Mouse (Mus musculus) forebrain, embryonic 11.5 days (tissue): Measurements from ENCODE around the gene Myl6. TPM values are rescaled to one million over a fixed set of nuclear protein-coding genes. Genes with fewer than 3 reads are reported as not detected.

Experiments used
- ATAC-seq: fragments of 200-750 bp; cut with Nextera tagmentation; replicated peaks from 2 replicates; pipeline ENCODE4 v1.8.0; 2017; ENCODE audit warnings: moderate TSS enrichment; ENCODE audit not compliant: low FRiP score
- DNase-seq: peaks from one replicate; pipeline ENCODE4 v3.0.0-alpha.2; 2017; ENCODE audit warnings: low spot score
- H3K27ac ChIP-seq: fragments of 300-500 bp; sonication (generic); 2 replicates; pipeline ENCODE4 v1.5.1; 2014; ENCODE audit warnings: low read depth, low read length
- H3K27me3 ChIP-seq: fragments of 300-500 bp; sonication (generic); 2 replicates; pipeline ENCODE4 v1.6.1; 2014; ENCODE audit warnings: mild to moderate bottlenecking, low read length, mixed read lengths; ENCODE audit not compliant: control insufficient read depth, insufficient read depth
- H3K36me3 ChIP-seq: fragments of 300-500 bp; sonication (generic); 2 replicates; pipeline ENCODE4 v1.6.1; 2014; ENCODE audit warnings: mild to moderate bottlenecking, low read length, moderate library complexity, mixed read lengths; ENCODE audit not compliant: control insufficient read depth, insufficient read depth
- H3K4me1 ChIP-seq: fragments of 300-500 bp; sonication (generic); replicated peaks from 2 replicates; pipeline ENCODE4 v1.6.1; 2014; ENCODE audit warnings: low read length, mixed read lengths; ENCODE audit not compliant: control insufficient read depth, insufficient read depth
- H3K4me2 ChIP-seq: fragments of 300-500 bp; sonication (generic); 2 replicates; pipeline ENCODE4 v1.6.1; 2014; ENCODE audit warnings: low read depth, mild to moderate bottlenecking, low read length, moderate library complexity, mixed read lengths; ENCODE audit not compliant: severe bottlenecking
- H3K4me3 ChIP-seq: fragments of 300-500 bp; sonication (generic); 2 replicates; pipeline ENCODE4 v1.5.1; 2014; ENCODE audit warnings: low read depth, low read length
- H3K9ac ChIP-seq: fragments of 300-500 bp; sonication (generic); 2 replicates; pipeline ENCODE4 v1.6.1; 2014; ENCODE audit warnings: low read length
- H3K9me3 ChIP-seq: fragments of 300-500 bp; sonication (generic); 2 replicates; pipeline ENCODE4 v1.6.1; 2016; ENCODE audit warnings: low read length, mixed read lengths; ENCODE audit not compliant: control insufficient read depth
- WGBS: fragments of 180-500 bp; shearing (Covaris S2); extraction: QIAGEN DNeasy Blood & Tissue Kit; methylation state at CpG from one replicate; pipeline ENCODE4 v1.1.7; 2014; 5-methylcytosine and 5-hydroxymethylcytosine counted together
- microRNA-seq: library from miRNA; unstranded; fragments of <30 nt; microRNA quantifications from one replicate; pipeline ENCODE4, GENCODE M21; 2016; ENCODE audit not compliant: insufficient number of aligned reads
- polyA plus RNA-seq: library from polyadenylated mRNA; unstranded; fragments of >200 nt; fragmentation: Nextera tagmentation; extraction: Ambion mirVana; gene quantifications from 2 replicates; pipeline ENCODE4 v1.2.1, GENCODE M21; 2014

Gene Myl6
- polyA plus RNA-seq, 1 experiment from 2014 or later = 620 TPM

DNA sequence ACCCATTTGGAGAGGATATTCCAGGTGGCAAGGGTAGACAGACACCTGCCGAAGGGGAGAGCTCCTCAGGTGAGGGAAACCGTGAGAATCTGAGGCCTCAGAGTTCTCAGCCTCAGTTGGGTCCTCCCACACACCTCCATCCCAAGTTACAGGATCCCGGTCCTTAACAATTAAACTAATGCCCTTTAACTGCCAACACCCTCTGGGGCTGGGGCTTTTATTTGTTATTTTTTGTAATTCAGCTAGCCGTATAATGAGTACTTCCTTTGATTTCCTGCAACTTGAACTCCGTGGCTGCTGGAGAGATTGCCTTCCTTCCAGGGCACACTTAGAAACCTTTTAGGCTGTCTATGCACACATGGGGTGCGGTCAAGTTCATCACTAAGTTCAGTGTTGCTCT lies 49.6 kb downstream of the Myl6 start:
- ATAC-seq (no peak), DNase-seq (no peak)
- Histone ChIP-seq H3K9ac (no peak overlapping the region), H3K9me3 (no peaks in the 10 kb centered on the region), H3K27me3 (no peaks in the 10 kb centered on the region), H3K4me3 (no peak overlapping the region), H3K36me3 (no peaks in the 10 kb centered on the region; the same call in 1 of the 2 replicates), H3K4me1 (no peaks in the 10 kb centered on the region), H3K4me2 (no peak overlapping the region), H3K27ac (no peak overlapping the region)
- 81% methylated on average over 6 of the region's 6 CpGs for WGBS

DNA sequence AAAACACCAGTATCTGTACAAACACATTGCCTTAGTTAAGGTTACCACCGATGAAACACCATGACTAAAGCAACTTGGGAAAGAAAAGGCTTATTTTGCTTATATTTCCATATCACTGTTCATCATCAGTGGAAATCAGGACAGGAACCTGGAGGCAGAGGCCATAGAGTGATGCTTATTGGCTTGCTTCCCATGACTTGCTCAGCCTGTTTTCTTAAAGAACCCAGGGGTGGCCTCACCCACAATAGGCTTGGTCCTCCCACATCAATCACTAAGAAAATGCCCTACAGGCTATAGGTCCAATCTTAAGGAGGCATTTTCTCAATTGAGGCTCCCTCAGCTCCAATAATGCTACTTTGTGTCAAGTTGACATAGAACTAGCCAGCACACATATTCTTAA lies 51.2 kb downstream of the Myl6 start:
- Histone ChIP-seq H3K36me3 (peaks cover 5% of the 10 kb centered on the region; the same call in 1 of the 2 replicates), H3K9ac (no peak overlapping the region), H3K27ac (no peak overlapping the region), H3K4me3 (no peak overlapping the region), H3K4me2 (no peak overlapping the region), H3K27me3 (no peaks in the 10 kb centered on the region), H3K9me3 (no peaks in the 10 kb centered on the region), H3K4me1 (no peaks in the 10 kb centered on the region)
- 93% methylated on average over 1 of the region's 1 CpGs for WGBS
- ATAC-seq (no peak), DNase-seq (no peak)

DNA sequence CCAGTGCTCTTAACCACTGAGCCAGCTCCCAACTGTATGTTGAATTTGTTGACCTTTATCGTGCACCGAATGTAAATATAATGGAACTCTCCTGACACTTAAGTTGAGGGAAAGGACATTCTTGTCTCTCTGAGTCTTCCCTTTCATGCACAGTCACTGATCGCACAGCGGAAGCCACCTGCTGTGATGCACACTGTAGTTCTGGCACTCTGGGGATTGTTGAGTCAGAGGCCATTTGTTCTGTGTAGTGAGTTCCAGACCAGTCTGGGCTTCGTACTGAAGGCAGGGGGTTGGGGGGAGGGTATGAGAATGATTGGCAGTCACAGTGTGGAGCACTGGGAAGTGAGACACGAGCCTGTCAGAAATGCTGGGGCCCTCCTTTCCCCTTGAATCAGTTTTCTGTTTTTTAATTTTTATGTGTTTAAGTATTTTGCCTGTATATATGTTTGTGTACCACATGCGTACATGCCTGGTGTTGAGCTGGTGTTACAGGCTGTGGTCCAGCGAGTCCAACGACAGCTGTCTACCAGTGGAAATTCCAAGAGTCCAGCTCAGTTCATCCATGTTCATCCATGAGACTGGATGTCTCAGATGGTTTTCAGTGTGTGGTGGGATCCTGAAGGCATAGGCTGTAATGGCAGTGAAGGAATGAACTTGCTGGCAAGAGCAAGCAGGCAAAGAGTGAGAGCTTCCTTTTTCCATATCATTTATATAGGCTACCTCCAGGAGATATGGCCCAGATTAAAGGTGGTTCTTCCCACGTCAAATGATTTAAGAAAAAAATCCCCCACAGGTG lies 52.4 kb downstream of the Myl6 start:
- no peak for ATAC-seq
- Histone ChIP-seq H3K27me3 (no peaks in the 10 kb centered on the region), H3K4me2 (no peak overlapping the region), H3K4me3 (no peak overlapping the region), H3K9me3 (no peaks in the 10 kb centered on the region), H3K36me3 (peaks cover 8% of the 10 kb centered on the region), H3K9ac (no peak overlapping the region), H3K4me1 (no peaks in the 10 kb centered on the region), H3K27ac (no peak overlapping the region)
- DNase-seq = no peak
- 87% methylated on average over 10 of the region's 10 CpGs for whole genome bisulfite sequencing

Small RNAs within 50 kb of the gene (microRNA-seq; reads per million reads assigned to microRNA genes)
- gene Mir6916 (not detected), gene Mir8105 (not detected)

Other genes with a start within 250 kb of the Myl6 start
- 0.77 and 0.89 TPM in 2 replicates for gene Apon, start 240.0 kb downstream of the Myl6 start, polyA plus RNA-seq
- gene Apof, start 225.5 kb downstream of the Myl6 start, polyA plus RNA-seq = not detected in 2 replicates
- 16.1 and 16.4 TPM in 2 replicates for gene Stat2, start 223.6 kb downstream of the Myl6 start, polyA plus RNA-seq
- gene Il23a, start 195.4 kb downstream of the Myl6 start, polyA plus RNA-seq = not detected in 2 replicates
- 45.2 and 46.1 TPM in 2 replicates for gene Pan2, start 190.8 kb downstream of the Myl6 start, polyA plus RNA-seq
- 222 and 224 TPM in 2 replicates for gene Cnpy2, start 171.7 kb downstream of the Myl6 start, polyA plus RNA-seq
- 263 and 278 TPM in 2 replicates for gene Cs, start 156.4 kb downstream of the Myl6 start, polyA plus RNA-seq
- 21.0 and 23.1 TPM in 2 replicates for gene Coq10a, start 125.1 kb downstream of the Myl6 start, polyA plus RNA-seq
- 13.3 and 15.4 TPM in 2 replicates for gene Ankrd52, start 117.0 kb downstream of the Myl6 start, polyA plus RNA-seq
- 0.24 TPM in 1 of 2 replicates, not detected in the other for gene Slc39a5, start 92.9 kb downstream of the Myl6 start, polyA plus RNA-seq
- gene Nabp2, start 82.7 kb downstream of the Myl6 start, polyA plus RNA-seq = 151 TPM in 2 replicates
- gene Rnf41, start 82.5 kb downstream of the Myl6 start, polyA plus RNA-seq = 41.5 and 47.9 TPM in 2 replicates
- gene Smarcc2, start 34.9 kb downstream of the Myl6 start, polyA plus RNA-seq = 139 and 144 TPM in 2 replicates
- gene Myl6b, start 4.5 kb upstream of the Myl6 start, polyA plus RNA-seq = 3.0 and 3.4 TPM in 2 replicates
- gene Esyt1, start 31.7 kb upstream of the Myl6 start, polyA plus RNA-seq = 15.2 and 18.1 TPM in 2 replicates
- 16.3 and 17.5 TPM in 2 replicates for gene Zc3h10, start 53.6 kb upstream of the Myl6 start, polyA plus RNA-seq
- 3,049 and 3,079 TPM in 2 replicates for gene Rpl41, start 55.2 kb upstream of the Myl6 start, polyA plus RNA-seq
- gene Pa2g4, start 71.8 kb upstream of the Myl6 start, polyA plus RNA-seq = 249 and 269 TPM in 2 replicates
- 1.2 TPM in 2 replicates for gene Erbb3, start 95.5 kb upstream of the Myl6 start, polyA plus RNA-seq
- 576 and 629 TPM in 2 replicates for gene Rps26, start 132.6 kb upstream of the Myl6 start, polyA plus RNA-seq
- 4.1 and 5.8 TPM in 2 replicates for gene Ikzf4, start 151.8 kb upstream of the Myl6 start, polyA plus RNA-seq
- 10.8 and 11.7 TPM in 2 replicates for gene Suox, start 179.9 kb upstream of the Myl6 start, polyA plus RNA-seq
- gene Rab5b, start 202.1 kb upstream of the Myl6 start, polyA plus RNA-seq = 78.8 and 79.1 TPM in 2 replicates
- gene Pmel, start 210.1 kb upstream of the Myl6 start, polyA plus RNA-seq = 1.8 and 4.5 TPM in 2 replicates
- 119 and 120 TPM in 2 replicates for gene Cdk2, start 210.9 kb upstream of the Myl6 start, polyA plus RNA-seq